Mouse (Mus musculus) kidney, adult 2 months (tissue): ENCODE results near the gene Plekha6.

ENCODE experiments used
- CTCF ChIP-seq: fragments of 200-500 bp; conservative IDR thresholded peaks from 2 replicates; pipeline ENCODE4 v1.5.1; 2011; ENCODE audit warnings: low read depth, mild to moderate bottlenecking, control low read depth, low read length, moderate library complexity, mixed read lengths; ENCODE audit not compliant: insufficient read depth, insufficient read length
- POLR2A ChIP-seq: fragments of 200-500 bp; IDR thresholded peaks from one replicate; pipeline ENCODE4 v1.6.1; 2011; ENCODE audit warnings: low read depth, low read length, control low read depth

GRCm38 (mm10) chr1:133204985-133205384, 41.0 kb downstream of the Plekha6 start:
- no peak for TF ChIP-seq CTCF
- TF ChIP-seq POLR2A, result no peak
